Mouse (Mus musculus): ENCODE results near the gene Arhgef3.

DNA sequence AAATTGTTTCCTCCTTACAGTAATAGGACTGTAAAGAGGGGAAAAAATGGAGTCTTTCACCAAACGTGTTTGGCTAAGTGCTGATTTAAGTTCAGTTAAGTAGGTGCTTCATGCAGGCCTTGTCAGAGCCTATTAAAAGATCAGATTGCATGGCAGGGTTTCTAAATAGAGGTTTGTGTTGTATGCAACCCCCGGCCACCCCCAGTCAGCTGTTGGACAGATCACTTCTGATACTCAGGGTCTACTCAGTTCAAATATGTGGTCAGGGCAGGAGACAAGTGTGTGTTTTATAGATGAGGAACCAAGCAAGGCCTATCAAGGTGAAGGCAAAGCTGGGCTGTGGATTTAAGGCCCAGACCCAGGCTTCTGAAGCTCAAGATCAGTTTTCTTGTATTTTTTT, 44.1 kb downstream of the Arhgef3 start:
- TF ChIP-seq CTCF (IDR thresholded peaks at IDR 0.05; ENCODE audit: borderline replicate concordance, control insufficient read depth, extremely low read depth, insufficient read depth, low read length, poor library complexity) (no peak), POLR2A (IDR thresholded peaks at IDR 0.05; ENCODE audit: control insufficient read depth, extremely low read depth, insufficient read depth, low read length, poor library complexity) (no peak)

All from thymus, adult 2 months (tissue).